Mouse (Mus musculus) hindbrain, embryonic 14.5 days (tissue): ENCODE measurements around the gene Col2a1. TPM values are rescaled to one million over a fixed set of nuclear protein-coding genes. Genes with fewer than 3 reads are reported as not detected.

Experiments
- ATAC-seq: fragments of 200-750 bp; cut with Nextera tagmentation; 2 replicates; pipeline ENCODE4 v1.8.0; 2017; ENCODE audit warnings: moderate number of reproducible peaks, mild to moderate bottlenecking, moderate TSS enrichment, moderate library complexity; ENCODE audit not compliant: low FRiP score
- DNase-seq: peaks from one replicate; pipeline ENCODE4 v3.0.0-alpha.2; 2015; ENCODE audit warnings: low spot score
- H3K27ac ChIP-seq: fragments of 300-500 bp; sonication (generic); 2 replicates; pipeline ENCODE4 v1.5.1; 2014; ENCODE audit warnings: mild to moderate bottlenecking, moderate library complexity
- H3K27me3 ChIP-seq: fragments of 300-500 bp; sonication (generic); 2 replicates; pipeline ENCODE4 v1.6.1; 2014; ENCODE audit warnings: mild to moderate bottlenecking, low read length, mixed read lengths; ENCODE audit not compliant: control insufficient read depth, insufficient read depth
- H3K36me3 ChIP-seq: fragments of 300-500 bp; sonication (generic); replicated peaks from 2 replicates; pipeline ENCODE4 v1.6.1; 2014; ENCODE audit not compliant: control insufficient read depth, insufficient read depth
- H3K4me1 ChIP-seq: fragments of 300-500 bp; sonication (generic); replicated peaks from 2 replicates; pipeline ENCODE4 v1.6.1; 2014; ENCODE audit warnings: antibody characterized with exemption, low read length, mixed read lengths; ENCODE audit not compliant: control insufficient read depth, insufficient read depth
- H3K4me2 ChIP-seq: fragments of 300-500 bp; sonication (generic); replicated peaks from 2 replicates; pipeline ENCODE4 v1.6.1; 2014; ENCODE audit warnings: mild to moderate bottlenecking, moderate library complexity
- H3K4me3 ChIP-seq: fragments of 300-500 bp; sonication (generic); replicated peaks from 2 replicates; pipeline ENCODE4 v1.5.1; 2014; ENCODE audit warnings: mild to moderate bottlenecking, low read length
- H3K9ac ChIP-seq: fragments of 300-500 bp; sonication (generic); 2 replicates; pipeline ENCODE4 v1.6.1; 2014
- H3K9me3 ChIP-seq: fragments of 300-500 bp; sonication (generic); 2 replicates; pipeline ENCODE4 v1.6.1; 2016; ENCODE audit warnings: low read length; ENCODE audit not compliant: control insufficient read depth
- WGBS: fragments of 180-500 bp; shearing (Covaris S2); extraction: QIAGEN DNeasy Blood & Tissue Kit; methylation state at CpG from one replicate; pipeline ENCODE4 v1.1.7; 2014; 5-methylcytosine and 5-hydroxymethylcytosine counted together
- polyA plus RNA-seq: library from polyadenylated mRNA; unstranded; fragments of >200 nt; fragmentation: Nextera tagmentation; extraction: Ambion mirVana; gene quantifications from 2 replicates; pipeline ENCODE4 v1.2.1, GENCODE M21; 2014

Col2a1 gene
- polyA plus RNA-seq = 24.0 and 30.8 TPM in 2 replicates

DNA sequence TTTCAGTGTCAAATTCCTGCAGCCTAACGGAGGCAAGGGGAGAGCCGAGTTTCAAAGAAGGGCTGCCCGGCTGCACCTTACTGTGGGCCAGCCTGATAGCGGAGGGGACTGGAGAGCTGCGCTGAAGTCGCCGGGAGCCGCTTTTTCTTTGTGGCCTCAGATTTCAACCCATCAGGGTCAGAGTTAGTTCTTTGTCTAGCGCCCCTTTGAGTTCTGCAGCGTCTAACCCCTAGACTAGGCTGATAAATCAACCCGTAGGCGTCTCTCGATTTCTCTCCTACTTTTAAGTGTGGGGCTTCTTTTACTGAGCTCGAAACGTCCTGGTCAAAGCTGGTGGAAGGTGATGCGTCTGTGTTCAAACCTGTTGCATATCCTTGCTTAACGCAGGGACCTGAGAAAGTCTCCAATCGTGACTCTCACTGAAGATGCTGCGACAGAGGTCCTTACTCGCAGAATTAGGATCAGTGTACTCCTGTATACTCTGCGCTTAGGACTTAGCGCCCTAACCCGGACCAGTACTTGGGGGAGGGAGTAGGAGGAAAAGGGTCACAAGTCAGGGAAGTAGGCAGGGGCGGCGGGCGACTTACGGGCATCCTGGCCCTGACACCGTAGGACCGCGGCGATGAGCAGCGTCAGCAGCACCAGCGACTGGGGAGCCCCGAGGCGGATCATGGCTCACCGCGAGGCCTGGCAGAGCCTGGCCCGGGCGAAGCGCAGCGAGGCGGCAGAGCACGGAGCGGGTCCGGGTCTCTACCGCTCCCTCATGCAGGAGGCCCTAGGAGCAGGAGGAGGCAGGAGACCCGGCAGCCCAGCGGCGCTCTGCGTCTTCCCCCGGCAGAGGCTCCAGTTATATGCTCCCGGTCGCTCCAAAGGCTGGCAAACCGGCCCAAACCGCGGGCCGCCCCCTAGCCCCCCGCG lies at the start of gene Col2a1:
Gene Col2a1, minus strand, starts transcription at position 874 of the 918 bp plus-strand sequence.
- peak within 1 kb of the TSS; percentile 38 for H3K4me3 ChIP-seq
- H3K9ac ChIP-seq = peak within 1 kb of the TSS; percentile 53
- H3K4me1 ChIP-seq = peaks cover 51% of the 10 kb centered on the region
- peaks cover 35% of the 10 kb centered on the region for H3K27me3 ChIP-seq
- no peaks in the 10 kb centered on the region for H3K9me3 ChIP-seq
- ATAC-seq (peak; percentile 19; the same call in 1 of the 2 replicates), DNase-seq (no peak)
- peak within 1 kb of the TSS; percentile 71 for H3K4me2 ChIP-seq
- WGBS = under 1% methylated on average over 49 of the region's 59 CpGs
- H3K27ac ChIP-seq = peak within 1 kb of the TSS; percentile 72; the same call in 1 of the 2 replicates
- H3K36me3 ChIP-seq = no peaks in the 10 kb centered on the region

DNA sequence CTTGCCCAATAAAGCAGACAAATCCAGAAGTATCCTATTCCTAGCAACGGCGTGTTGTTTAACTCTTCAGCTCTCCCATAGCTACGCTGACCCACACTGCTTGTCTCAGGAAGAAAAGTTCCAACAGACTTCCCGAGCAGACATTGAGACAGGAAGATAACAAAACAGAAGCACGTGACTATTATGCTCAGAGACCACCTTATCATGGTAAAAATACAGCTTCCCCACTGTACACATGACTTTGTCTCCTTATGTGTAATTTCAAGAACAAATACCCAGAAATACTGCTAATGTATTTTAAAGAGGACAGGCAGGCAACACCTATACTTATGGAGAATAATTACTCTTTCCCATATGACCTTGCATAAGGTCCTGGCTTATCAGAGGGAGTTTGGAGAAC lies 47.2 kb upstream of the Col2a1 start:
- WGBS = 94% methylated on average over 5 of the region's 5 CpGs

DNA sequence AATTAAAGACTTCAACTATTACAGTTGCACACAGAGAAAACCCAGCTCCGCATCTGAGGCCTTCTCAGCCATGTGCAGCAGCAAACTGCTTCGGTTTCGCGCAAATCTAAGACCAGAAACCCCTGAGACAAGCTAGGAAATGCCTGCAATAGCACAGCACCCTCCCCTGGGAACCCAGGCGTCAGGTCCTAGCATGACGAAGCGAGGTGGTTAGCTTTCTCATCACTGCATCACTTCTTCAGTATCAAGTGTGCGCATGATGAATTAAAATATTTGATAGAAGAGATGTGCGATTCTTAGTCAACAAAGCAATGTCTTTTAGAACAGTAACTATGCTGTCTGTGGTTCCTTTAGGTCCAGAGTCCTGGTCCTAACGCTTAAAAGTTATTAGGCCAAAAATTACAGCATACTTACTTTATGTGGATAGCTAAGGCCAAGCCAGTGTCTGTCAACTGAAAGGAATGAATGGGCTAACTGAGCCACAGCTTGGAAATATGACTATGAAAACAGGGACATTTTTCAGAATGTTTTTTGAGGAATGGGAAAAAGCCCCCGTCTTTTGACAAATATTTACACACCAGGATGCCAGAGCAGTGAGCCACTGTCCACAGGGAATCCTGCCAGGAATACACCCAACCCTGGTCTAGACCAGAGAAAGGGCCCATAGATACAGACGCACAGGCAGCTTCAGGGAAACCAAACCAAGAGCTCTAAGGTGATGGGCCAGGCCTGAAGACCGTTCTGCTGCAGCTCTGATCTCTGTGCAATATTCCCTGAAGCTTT lies 44.6 kb upstream of the Col2a1 start:
- H3K9me3 ChIP-seq = no peaks in the 10 kb centered on the region
- WGBS = 91% methylated on average over 13 of the region's 13 CpGs
- H3K4me2 ChIP-seq = no peak overlapping the region

More for the DNA sequence above, 47.2 kb upstream of the Col2a1 start:
- no peak overlapping the region for H3K9ac ChIP-seq
- ATAC-seq (no peak), DNase-seq (no peak)
- H3K4me1 ChIP-seq = no peaks in the 10 kb centered on the region
- H3K9me3 ChIP-seq = no peaks in the 10 kb centered on the region
- no peaks in the 10 kb centered on the region for H3K27me3 ChIP-seq
- H3K36me3 ChIP-seq = peaks cover 63% of the 10 kb centered on the region
- no peak overlapping the region for H3K4me2 ChIP-seq
- H3K4me3 ChIP-seq = no peak overlapping the region
- H3K27ac ChIP-seq = no peak overlapping the region

DNA sequence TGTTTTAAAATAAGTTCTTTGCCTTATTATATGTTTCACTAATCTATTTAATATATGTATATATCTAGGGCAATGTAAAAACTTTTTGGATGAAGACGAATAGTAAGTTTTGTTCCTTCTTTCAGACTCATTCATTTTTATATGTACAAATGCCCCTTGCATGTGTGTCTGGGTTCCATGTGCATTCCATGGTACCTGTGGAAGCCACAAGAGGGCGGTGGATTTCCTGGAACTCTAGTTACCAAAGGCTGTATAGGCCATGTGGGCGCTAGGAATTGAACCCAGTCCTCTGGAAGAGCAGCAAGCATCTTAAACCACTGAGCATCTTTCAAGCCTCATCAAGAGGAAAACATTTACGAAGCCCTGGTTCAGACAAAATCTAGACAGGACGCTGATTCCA lies 39.9 kb upstream of the Col2a1 start:
- H3K4me3 ChIP-seq = no peak overlapping the region
- peaks cover 90% of the 10 kb centered on the region for H3K36me3 ChIP-seq
- no peaks in the 10 kb centered on the region for H3K4me1 ChIP-seq
- no peaks in the 10 kb centered on the region for H3K9me3 ChIP-seq
- DNase-seq (no peak), ATAC-seq (no peak)
- H3K9ac ChIP-seq = no peak overlapping the region
- 94% methylated on average over 5 of the region's 5 CpGs for WGBS
- no peak overlapping the region for H3K4me2 ChIP-seq
- H3K27me3 ChIP-seq = no peaks in the 10 kb centered on the region
- no peak overlapping the region for H3K27ac ChIP-seq

More for the DNA sequence above, 44.6 kb upstream of the Col2a1 start:
- Histone ChIP-seq H3K4me1 (no peaks in the 10 kb centered on the region), H3K27me3 (no peaks in the 10 kb centered on the region), H3K9ac (no peak overlapping the region), H3K27ac (no peak overlapping the region), H3K36me3 (peaks cover 74% of the 10 kb centered on the region), H3K4me3 (no peak overlapping the region)
- DNase-seq (no peak), ATAC-seq (no peak)

DNA sequence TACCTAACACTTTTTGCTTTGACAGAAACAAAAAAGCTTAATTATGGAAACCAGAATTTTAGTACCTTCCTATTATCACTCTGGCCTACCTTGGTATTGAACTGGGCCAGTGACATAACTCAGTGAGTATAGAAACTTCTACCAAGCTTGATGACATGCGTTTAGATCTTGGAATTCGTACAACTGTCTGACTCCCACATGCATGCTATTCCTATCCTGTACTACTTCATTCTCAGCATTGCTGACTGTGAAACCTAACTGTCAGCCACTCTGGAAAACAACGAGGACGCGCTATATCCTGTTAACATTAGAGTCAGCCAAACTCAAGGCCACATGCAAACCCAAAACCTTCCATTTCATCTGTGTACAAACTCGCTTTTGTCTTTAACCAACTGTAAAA lies 39.5 kb upstream of the Col2a1 start:
- Histone ChIP-seq H3K9me3 (no peaks in the 10 kb centered on the region), H3K27me3 (no peaks in the 10 kb centered on the region), H3K4me3 (no peak overlapping the region), H3K27ac (no peak overlapping the region), H3K36me3 (peaks cover 90% of the 10 kb centered on the region), H3K4me1 (no peaks in the 10 kb centered on the region), H3K4me2 (no peak overlapping the region), H3K9ac (no peak overlapping the region)
- no peak for DNase-seq
- no peak for ATAC-seq
- 97% methylated on average over 6 of the region's 6 CpGs for WGBS

DNA sequence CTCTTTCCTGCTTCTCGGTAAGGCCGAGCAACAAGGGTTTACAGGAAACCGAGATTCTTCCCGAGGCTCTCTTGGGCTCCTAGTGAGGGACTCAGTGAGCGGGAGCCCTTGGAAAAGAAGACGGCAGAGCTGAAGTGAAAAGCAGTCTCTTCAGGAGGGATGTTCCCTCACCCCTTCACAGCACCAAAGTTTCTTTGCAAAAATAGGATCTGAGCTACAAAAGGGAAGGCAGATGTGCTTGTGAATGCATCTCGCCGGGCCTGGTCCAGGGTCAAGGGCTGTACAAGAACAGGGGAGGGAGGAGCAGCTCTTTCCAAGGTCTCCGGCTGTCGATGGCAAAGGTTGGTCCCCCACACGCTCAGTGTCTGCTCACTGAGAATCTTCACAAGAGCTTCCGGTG lies 38.0 kb upstream of the Col2a1 start:
- WGBS = 89% methylated on average over 12 of the region's 12 CpGs
- Histone ChIP-seq H3K36me3 (peaks cover 91% of the 10 kb centered on the region), H3K27me3 (no peaks in the 10 kb centered on the region), H3K4me1 (no peaks in the 10 kb centered on the region), H3K9me3 (no peaks in the 10 kb centered on the region), H3K27ac (no peak overlapping the region), H3K4me2 (no peak overlapping the region), H3K4me3 (no peak overlapping the region), H3K9ac (no peak overlapping the region)
- DNase-seq = no peak
- no peak for ATAC-seq

DNA sequence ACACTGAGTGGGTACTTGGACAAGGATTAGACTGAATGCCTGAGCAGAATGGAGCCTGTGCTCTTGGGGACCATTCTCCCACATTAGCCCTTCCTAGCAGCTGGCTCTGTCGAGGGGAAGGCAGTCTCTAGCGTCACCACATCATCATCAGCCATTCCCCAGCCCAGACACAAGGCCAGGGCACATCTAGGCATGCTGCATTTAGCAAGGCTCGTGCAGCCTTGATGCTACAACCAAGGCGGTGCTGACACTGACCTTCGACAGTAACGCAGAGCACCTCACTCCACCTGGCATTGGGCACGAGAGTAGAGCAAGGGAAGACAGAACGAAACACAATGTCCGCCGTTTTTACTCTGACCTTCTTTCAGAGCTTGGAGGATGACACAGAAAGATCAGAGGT lies 35.2 kb upstream of the Col2a1 start:
- no peaks in the 10 kb centered on the region for H3K4me1 ChIP-seq
- no peak overlapping the region for H3K4me2 ChIP-seq
- H3K27me3 ChIP-seq = no peaks in the 10 kb centered on the region
- 87% methylated on average over 10 of the region's 10 CpGs for WGBS
- DNase-seq (no peak), ATAC-seq (no peak)
- peaks cover 66% of the 10 kb centered on the region for H3K36me3 ChIP-seq
- H3K4me3 ChIP-seq = no peak overlapping the region
- no peaks in the 10 kb centered on the region for H3K9me3 ChIP-seq
- no peak overlapping the region for H3K27ac ChIP-seq
- H3K9ac ChIP-seq = no peak overlapping the region

DNA sequence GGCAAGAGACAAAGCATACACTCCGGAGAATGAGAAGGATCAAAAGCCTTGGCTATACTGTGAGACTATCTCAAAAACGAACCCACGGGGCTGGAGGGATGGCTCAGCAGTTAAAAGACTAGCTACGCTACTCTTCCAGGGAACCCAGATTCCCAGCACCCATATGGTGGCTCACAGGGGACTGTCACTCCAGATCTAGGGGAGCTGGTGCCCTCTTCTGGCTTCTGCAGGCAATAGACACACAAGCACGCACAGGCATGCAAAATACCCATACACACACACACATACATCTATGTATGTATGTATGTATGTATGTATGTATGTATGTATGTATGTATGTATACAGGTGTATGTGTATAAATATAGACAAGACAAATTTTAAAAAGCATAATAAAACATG lies 32.1 kb upstream of the Col2a1 start:
- no peak for DNase-seq

DNA sequence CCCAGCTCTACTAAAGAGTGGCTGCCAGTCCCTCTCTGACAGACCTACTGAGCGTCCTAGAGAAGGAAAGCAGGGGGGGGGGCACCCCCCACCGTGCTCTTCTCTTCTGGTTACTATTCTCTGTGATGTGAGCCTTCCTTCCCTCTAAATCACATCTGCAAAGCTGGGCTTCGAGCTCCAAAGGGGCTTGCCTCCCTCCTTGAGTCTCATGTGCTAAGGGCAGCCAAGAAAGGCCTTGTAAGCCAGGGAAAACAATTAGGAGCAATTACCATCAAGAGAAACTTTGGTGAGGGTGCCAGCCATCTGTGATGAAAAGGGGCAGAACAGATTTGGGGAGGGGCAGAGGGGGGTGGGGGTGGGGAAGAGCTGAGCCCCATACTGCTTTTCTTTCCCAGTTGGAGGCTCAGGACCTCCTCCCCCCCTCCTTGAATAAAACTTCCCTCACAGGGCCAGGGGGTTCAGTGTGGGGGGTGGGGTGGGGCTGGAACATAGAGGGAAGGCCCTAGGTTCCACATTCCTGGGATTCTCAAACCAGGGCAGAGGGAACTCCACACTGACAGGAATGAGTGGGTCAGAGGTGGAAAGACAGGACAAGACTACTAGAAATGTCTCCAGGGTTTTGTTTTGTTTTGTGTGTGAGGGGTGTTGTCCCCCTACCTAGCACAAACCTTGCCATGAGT lies 30.7 kb upstream of the Col2a1 start:
- no peak overlapping the region for H3K27ac ChIP-seq
- 8% methylated on average over 3 of the region's 3 CpGs for WGBS
- H3K4me1 ChIP-seq = no peaks in the 10 kb centered on the region
- DNase-seq (no peak), ATAC-seq (no peak)
- H3K9me3 ChIP-seq = no peaks in the 10 kb centered on the region
- H3K27me3 ChIP-seq = no peaks in the 10 kb centered on the region
- no peak overlapping the region for H3K9ac ChIP-seq
- no peak overlapping the region for H3K4me3 ChIP-seq
- H3K36me3 ChIP-seq = peaks cover 24% of the 10 kb centered on the region
- no peak overlapping the region for H3K4me2 ChIP-seq

More for the DNA sequence above, 32.1 kb upstream of the Col2a1 start:
- WGBS = 96% methylated on average over 5 of the region's 5 CpGs
- no peak for ATAC-seq
- no peaks in the 10 kb centered on the region for H3K9me3 ChIP-seq
- no peaks in the 10 kb centered on the region for H3K4me1 ChIP-seq
- peaks cover 37% of the 10 kb centered on the region for H3K36me3 ChIP-seq
- H3K27ac ChIP-seq = no peak overlapping the region
- no peak overlapping the region for H3K9ac ChIP-seq
- no peak overlapping the region for H3K4me3 ChIP-seq
- no peaks in the 10 kb centered on the region for H3K27me3 ChIP-seq
- no peak overlapping the region for H3K4me2 ChIP-seq
